In genomic region chr5:110177021-110177420, GRCm38 (mm10) we compare ENCODE assay signal across 7 mouse cellular contexts. TPM values are rescaled to one million over a fixed set of nuclear protein-coding genes. Genes with fewer than 3 reads are reported as not detected.
A peak's percentile ranks its signal among the peaks of the same experiment; 100 is the strongest.
DNase-seq lines count a peak whose midpoint lies in the region; ATAC-seq and TF ChIP-seq lines count a peak whose summit lies in the region.

No protein-coding gene starts in this region.

- H3K4me3 ChIP-seq in neural tube, embryonic 11.5 days (ENCODE audit: low read depth, low read length), result peak overlapping the region; percentile 61
- peak overlapping the region; percentile 95 for H3K4me3 ChIP-seq in embryonic facial prominence, embryonic 13.5 days
- peak overlapping the region; percentile 80 for H3K4me3 ChIP-seq in intestine, postnatal 0 days (ENCODE audit: low read depth, low read length)
- peak overlapping the region; percentile 95 for H3K4me3 ChIP-seq in neural tube, embryonic 13.5 days

- no peaks in the 10 kb centered on the region for H3K27me3 ChIP-seq in neural tube, embryonic 11.5 days (ENCODE audit: control insufficient read depth, insufficient read depth, low read length)
- H3K27me3 ChIP-seq in embryonic facial prominence, embryonic 13.5 days, result no peaks in the 10 kb centered on the region
- no peaks in the 10 kb centered on the region for H3K27me3 ChIP-seq in intestine, postnatal 0 days (replicated peaks; ENCODE audit: control insufficient read depth, insufficient read depth, low read length)
- no peaks in the 10 kb centered on the region for H3K27me3 ChIP-seq in neural tube, embryonic 13.5 days

- no peak for DNase-seq in neural tube, embryonic 11.5 days (ENCODE audit: low spot score)
- no peak for DNase-seq in neural tube, embryonic 10.5 days (ENCODE audit: extremely low spot score, low spot score)
- DNase-seq in spleen, adult 18-20 months, result no peak
- DNase-seq in thymus, postnatal 36 days, result no peak

- ATAC-seq in neural tube, embryonic 11.5 days (ENCODE audit: insufficient read depth, low FRiP score, low TSS enrichment), result peak; percentile 20; the same call in 1 of the 2 replicates
- ATAC-seq in embryonic facial prominence, embryonic 13.5 days (ENCODE audit: insufficient number of reproducible peaks, insufficient read depth, low FRiP score, low TSS enrichment, low read depth), result peak; percentile 54
- peak; percentile 12; the same call in 1 of the 2 replicates for ATAC-seq in intestine, postnatal 0 days
- ATAC-seq in neural tube, embryonic 13.5 days (ENCODE audit: low read depth), result no peak

- H3K36me3 ChIP-seq in neural tube, embryonic 11.5 days (ENCODE audit: control insufficient read depth, insufficient read depth, low read length), result peaks cover 2% of the 10 kb centered on the region; the same call in 1 of the 2 replicates
- H3K36me3 ChIP-seq in embryonic facial prominence, embryonic 13.5 days, result peaks cover 8% of the 10 kb centered on the region
- H3K36me3 ChIP-seq in intestine, postnatal 0 days (ENCODE audit: control insufficient read depth, insufficient read depth), result peaks cover 7% of the 10 kb centered on the region; the same call in 1 of the 2 replicates
- peaks cover 16% of the 10 kb centered on the region for H3K36me3 ChIP-seq in neural tube, embryonic 13.5 days

- WGBS in neural tube, embryonic 11.5 days, result 4% methylated on average over 19 of the region's 19 CpGs
- 3% methylated on average over 19 of the region's 19 CpGs for WGBS in embryonic facial prominence, embryonic 13.5 days
- WGBS in intestine, postnatal 0 days, result under 1% methylated on average over 19 of the region's 19 CpGs
- 5% methylated on average over 19 of the region's 19 CpGs for WGBS in neural tube, embryonic 13.5 days

- H3K4me2 ChIP-seq in neural tube, embryonic 11.5 days (ENCODE audit: low read depth), result peak overlapping the region; percentile 73
- H3K4me2 ChIP-seq in embryonic facial prominence, embryonic 13.5 days, result peak overlapping the region; percentile 81
- peak overlapping the region; percentile 74 for H3K4me2 ChIP-seq in intestine, postnatal 0 days (replicated peaks; ENCODE audit: low read depth)
- H3K4me2 ChIP-seq in neural tube, embryonic 13.5 days, result peak overlapping the region; percentile 86

- no peak for TF ChIP-seq CTCF in intestine, postnatal 0 days (IDR thresholded peaks at IDR 0.05; ENCODE audit: low read depth)

- H3K4me1 ChIP-seq in neural tube, embryonic 11.5 days (ENCODE audit: control insufficient read depth, insufficient read depth, low read length), result peaks cover 7% of the 10 kb centered on the region
- H3K4me1 ChIP-seq in embryonic facial prominence, embryonic 13.5 days, result peaks cover 15% of the 10 kb centered on the region
- no peaks in the 10 kb centered on the region; the same call in 1 of the 2 replicates for H3K4me1 ChIP-seq in intestine, postnatal 0 days (replicated peaks; ENCODE audit: control insufficient read depth, insufficient read depth, low read length)
- peaks cover 14% of the 10 kb centered on the region for H3K4me1 ChIP-seq in neural tube, embryonic 13.5 days (replicated peaks)

- no peak overlapping the region for H3K27ac ChIP-seq in neural tube, embryonic 11.5 days (ENCODE audit: low read depth, low read length)
- peak overlapping the region; percentile 64 for H3K27ac ChIP-seq in embryonic facial prominence, embryonic 13.5 days
- peak overlapping the region; percentile 83 for H3K27ac ChIP-seq in intestine, postnatal 0 days (ENCODE audit: low read depth, low read length)
- H3K27ac ChIP-seq in neural tube, embryonic 13.5 days (replicated peaks), result peak overlapping the region; percentile 80

- peak overlapping the region; percentile 55 for H3K9ac ChIP-seq in neural tube, embryonic 11.5 days (ENCODE audit: low read length)
- peak overlapping the region; percentile 96 for H3K9ac ChIP-seq in embryonic facial prominence, embryonic 13.5 days
- H3K9ac ChIP-seq in intestine, postnatal 0 days (ENCODE audit: low read depth, low read length), result peak overlapping the region; percentile 86
- H3K9ac ChIP-seq in neural tube, embryonic 13.5 days, result peak overlapping the region; percentile 86

- H3K9me3 ChIP-seq in neural tube, embryonic 11.5 days (ENCODE audit: control insufficient read depth, low read length), result no peaks in the 10 kb centered on the region
- H3K9me3 ChIP-seq in embryonic facial prominence, embryonic 13.5 days, result no peaks in the 10 kb centered on the region
- H3K9me3 ChIP-seq in intestine, postnatal 0 days (ENCODE audit: control insufficient read depth), result no peaks in the 10 kb centered on the region
- no peaks in the 10 kb centered on the region for H3K9me3 ChIP-seq in neural tube, embryonic 13.5 days

RNA-seq across cellular contexts. Expression of gene Golga3, which starts 0.5 kb away (rescaled TPM):
- 23.2 and 24.0 TPM in 2 replicates for polyA plus RNA-seq in neural tube, embryonic 11.5 days (2014; fragmentation: Nextera tagmentation; extraction: Ambion mirVana)
- polyA plus RNA-seq in embryonic facial prominence, embryonic 13.5 days (2015; fragmentation: Nextera tagmentation; extraction: Ambion mirVana), result 25.3 and 25.4 TPM in 2 replicates
- 8.1 and 9.1 TPM in 2 replicates for polyA plus RNA-seq in intestine, postnatal 0 days (2015; fragmentation: Nextera tagmentation; extraction: Ambion mirVana)
- polyA plus RNA-seq in neural tube, embryonic 13.5 days (2015; fragmentation: Nextera tagmentation; extraction: Ambion mirVana), result 20.0 and 20.5 TPM in 2 replicates

RNA-seq across cellular contexts. Expression of gene Chfr, which starts 41.4 kb away (rescaled TPM):
- 83.9 and 95.0 TPM in 2 replicates for polyA plus RNA-seq in neural tube, embryonic 11.5 days (2014; fragmentation: Nextera tagmentation; extraction: Ambion mirVana)
- 36.6 and 38.1 TPM in 2 replicates for polyA plus RNA-seq in embryonic facial prominence, embryonic 13.5 days (2015; fragmentation: Nextera tagmentation; extraction: Ambion mirVana)
- polyA plus RNA-seq in intestine, postnatal 0 days (2015; fragmentation: Nextera tagmentation; extraction: Ambion mirVana), result 23.6 and 26.2 TPM in 2 replicates
- polyA plus RNA-seq in neural tube, embryonic 13.5 days (2015; fragmentation: Nextera tagmentation; extraction: Ambion mirVana), result 99.2 and 102 TPM in 2 replicates

RNA-seq across cellular contexts. Expression of gene Ankle2, which starts 53.8 kb away (rescaled TPM):
- polyA plus RNA-seq in neural tube, embryonic 11.5 days (2014; fragmentation: Nextera tagmentation; extraction: Ambion mirVana), result 35.5 and 39.9 TPM in 2 replicates
- 29.4 and 30.0 TPM in 2 replicates for polyA plus RNA-seq in embryonic facial prominence, embryonic 13.5 days (2015; fragmentation: Nextera tagmentation; extraction: Ambion mirVana)
- 8.7 and 9.5 TPM in 2 replicates for polyA plus RNA-seq in intestine, postnatal 0 days (2015; fragmentation: Nextera tagmentation; extraction: Ambion mirVana)
- 23.8 and 24.3 TPM in 2 replicates for polyA plus RNA-seq in neural tube, embryonic 13.5 days (2015; fragmentation: Nextera tagmentation; extraction: Ambion mirVana)
